Mouse (Mus musculus): Measurements from ENCODE around the gene Olfr1396. TPM values are rescaled to one million over a fixed set of nuclear protein-coding genes. Genes with fewer than 3 reads are reported as not detected.

Gene Olfr1396
- polyA plus RNA-seq (2012), result not detected in 2 replicates

DNA sequence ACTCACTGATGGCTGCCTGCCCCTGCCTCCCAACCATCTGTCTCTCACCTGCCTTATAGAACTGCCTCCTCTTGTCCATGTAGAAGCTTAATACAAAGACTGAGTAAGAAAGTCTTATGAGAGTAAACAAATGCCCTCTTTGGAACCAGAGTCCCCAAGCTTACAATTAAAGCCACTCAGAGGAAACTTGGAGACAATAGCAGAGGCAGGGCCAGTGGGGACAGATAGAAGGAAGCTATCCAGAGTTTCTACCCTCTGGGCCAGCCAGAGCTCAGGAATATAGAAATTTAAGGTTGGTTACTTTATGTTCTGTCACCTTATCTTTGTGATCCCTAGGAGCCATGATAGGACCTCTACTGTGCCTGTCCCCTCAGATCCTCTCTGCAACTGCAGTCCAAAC lies at the start of gene Olfr1396:
Gene Olfr1396 (minus strand): TSS at position 101 of the 400 bp plus-strand sequence.

DNA sequence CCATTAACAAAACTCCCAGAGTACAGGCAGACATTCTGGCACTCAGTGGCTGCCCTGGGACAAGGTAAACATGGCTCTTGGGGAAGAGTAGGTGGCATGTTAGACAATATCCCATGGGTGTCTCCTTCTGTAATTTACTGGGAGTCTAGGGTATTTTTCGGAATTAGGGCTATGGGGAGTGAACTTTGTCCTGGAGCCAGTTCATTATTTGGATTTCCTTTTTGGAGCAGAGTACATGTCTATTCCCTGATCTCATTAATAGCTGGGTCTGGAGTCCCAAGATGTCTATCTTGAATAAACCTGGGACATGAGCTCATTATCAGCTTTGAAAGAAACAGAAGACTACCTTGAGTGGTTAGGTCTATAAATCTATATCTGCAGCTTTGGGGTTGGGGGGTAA lies 39.4 kb upstream of the Olfr1396 start, which contains the start of gene Olfr1394:
Gene Olfr1394 (plus strand): TSS at position 301 of the 400 bp plus-strand sequence.

DNA sequence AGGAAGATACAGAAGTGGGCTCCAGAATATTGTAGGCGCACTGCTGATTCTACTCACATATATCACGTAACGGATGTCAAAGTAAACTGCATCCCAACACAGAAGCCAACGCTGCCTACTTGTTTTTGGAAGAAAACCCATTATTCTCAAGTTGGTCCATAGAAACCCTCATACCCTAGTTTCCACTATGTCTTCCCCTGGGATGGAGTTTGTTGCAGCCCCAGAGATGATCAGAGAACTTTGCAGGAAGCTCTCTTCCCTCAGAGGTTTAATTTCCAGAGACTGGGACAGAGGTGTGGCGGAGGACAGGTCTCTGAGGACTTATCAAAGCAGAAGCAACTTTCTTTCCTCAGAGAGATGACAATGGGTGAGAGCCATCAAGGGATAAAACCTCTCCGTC lies 27.3 kb upstream of the Olfr1396 start, which contains the start of gene Olfr1395:
Gene Olfr1395 (plus strand): TSS at position 301 of the 400 bp plus-strand sequence.

DNA sequence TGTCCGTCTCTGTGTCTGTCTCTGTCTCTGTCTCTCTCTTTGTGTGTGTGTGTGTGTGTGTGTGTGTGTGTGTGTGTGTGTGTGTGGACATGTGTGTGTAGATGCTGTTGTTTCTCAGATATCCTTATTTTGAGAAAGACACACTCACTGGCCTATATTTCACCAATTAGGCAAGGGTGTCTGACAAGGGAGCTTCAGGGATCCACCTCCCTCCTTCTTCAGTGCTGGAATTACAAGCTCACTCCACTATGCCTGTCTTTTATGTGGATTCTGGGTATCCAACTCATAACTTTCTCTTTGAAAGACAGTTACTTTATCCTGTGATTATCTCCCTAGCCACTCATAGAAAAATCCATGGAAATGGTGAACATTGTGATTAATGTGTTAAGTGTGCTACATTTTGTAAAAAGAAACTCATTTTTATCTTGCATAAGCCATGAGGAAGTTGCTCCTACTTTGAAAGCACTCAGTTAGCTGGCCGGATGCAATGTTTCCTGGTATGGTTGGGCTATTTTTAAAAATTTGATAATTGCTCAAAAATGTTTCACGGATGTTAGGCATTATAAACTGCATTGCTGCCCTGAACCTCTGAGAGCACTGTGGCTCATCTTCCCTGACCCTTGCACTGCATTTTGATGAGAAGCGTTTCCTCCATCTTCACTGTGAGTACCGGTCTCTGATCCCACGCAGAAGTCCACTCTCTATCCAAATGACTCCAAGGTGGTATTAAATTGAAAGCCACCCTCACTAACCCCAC lies 38.5 kb downstream of the Olfr1396 start, which contains the start of gene Ifi47:
Gene Ifi47 (plus strand): TSS at position 587 of the 757 bp plus-strand sequence.

DNA sequence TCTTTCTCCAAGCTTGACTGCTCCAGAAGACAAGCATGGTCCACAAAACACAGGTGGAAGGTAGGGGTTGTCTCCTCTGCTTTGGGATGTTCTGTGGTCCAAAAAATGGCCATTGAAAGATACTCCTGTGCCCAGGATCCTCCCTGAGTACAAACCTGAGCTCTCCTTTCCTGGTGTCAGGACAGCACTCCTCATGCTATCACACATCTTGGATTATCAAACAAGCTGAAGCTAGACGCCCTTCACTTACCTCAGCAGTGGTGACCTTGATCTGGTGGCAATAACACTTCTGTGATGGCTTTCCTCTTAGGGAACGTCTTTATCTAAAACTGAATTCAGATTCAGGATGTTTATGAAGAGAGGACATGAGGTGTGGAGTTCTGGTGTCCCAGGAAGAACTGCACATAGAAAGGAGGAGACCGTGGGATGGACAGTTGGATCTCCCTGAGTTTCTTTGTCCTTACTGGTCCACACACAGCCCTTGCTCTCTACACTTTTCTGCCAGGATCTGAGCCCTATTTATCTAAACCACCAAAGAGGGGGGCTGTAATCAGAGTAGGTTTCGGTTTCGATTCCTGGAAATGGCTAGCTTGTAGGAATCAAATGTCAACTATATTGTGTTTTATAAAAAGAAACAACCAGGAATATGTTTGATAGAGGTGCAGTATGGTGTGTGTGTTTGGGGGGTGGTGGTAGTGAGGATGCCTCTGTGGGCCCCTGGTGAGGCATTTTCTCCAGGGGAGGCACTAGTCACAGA lies 50.8 kb downstream of the Olfr1396 start, which contains the start of gene Tgtp2:
Gene Tgtp2 (minus strand): TSS at position 494 of the 757 bp plus-strand sequence.

Other genes with a start within 250 kb of the Olfr1396 start
- 3.3 and 5.2 TPM in 2 replicates for gene Irgm1, start 243.2 kb downstream of the Olfr1396 start, polyA plus RNA-seq (2012)
- 0.03 and 0.04 TPM in 2 replicates for gene Gm5431, start 212.7 kb downstream of the Olfr1396 start, polyA plus RNA-seq (2012)
- gene Psme2b, start 168.7 kb downstream of the Olfr1396 start, polyA plus RNA-seq (2012), result 2.8 and 3.4 TPM in 2 replicates
- 0.07 and 0.25 TPM in 2 replicates for gene Olfr56, start 136.0 kb downstream of the Olfr1396 start, polyA plus RNA-seq (2012)
- gene 9930111J21Rik1, start 135.5 kb downstream of the Olfr1396 start, polyA plus RNA-seq (2012), result 0.24 and 0.49 TPM in 2 replicates
- gene Gm12185, start 122.6 kb downstream of the Olfr1396 start, polyA plus RNA-seq (2012), result not detected in 2 replicates
- 0.30 and 0.52 TPM in 2 replicates for gene Tgtp1, start 120.7 kb downstream of the Olfr1396 start, polyA plus RNA-seq (2012)
- 0.56 and 1.2 TPM in 2 replicates for gene 9930111J21Rik2, start 63.6 kb downstream of the Olfr1396 start, polyA plus RNA-seq (2012)
- 2.0 and 2.4 TPM in 2 replicates for gene Tgtp2, start 50.7 kb downstream of the Olfr1396 start, polyA plus RNA-seq (2012)
- gene Ifi47, start 38.3 kb downstream of the Olfr1396 start, polyA plus RNA-seq (2012), result 1.7 and 3.0 TPM in 2 replicates
- 0.16 TPM in 1 of 2 replicates, not detected in the other for gene Olfr1395, start 27.4 kb upstream of the Olfr1396 start, polyA plus RNA-seq (2012)
- gene Olfr1394, start 39.5 kb upstream of the Olfr1396 start, polyA plus RNA-seq (2012), result not detected in 2 replicates
- gene Btnl9, start 72.3 kb upstream of the Olfr1396 start, polyA plus RNA-seq (2012), result 2.5 and 3.4 TPM in 2 replicates
- 6.1 and 8.1 TPM in 2 replicates for gene Zfp62, start 88.4 kb upstream of the Olfr1396 start, polyA plus RNA-seq (2012)
- 80.0 and 139 TPM in 2 replicates for gene Mgat1, start 129.3 kb upstream of the Olfr1396 start, polyA plus RNA-seq (2012)
- not detected in 2 replicates for gene Olfr1393, start 163.4 kb upstream of the Olfr1396 start, polyA plus RNA-seq (2012)
- gene Olfr1392, start 170.4 kb upstream of the Olfr1396 start, polyA plus RNA-seq (2012), result not detected in 2 replicates
- gene Olfr10, start 189.9 kb upstream of the Olfr1396 start, polyA plus RNA-seq (2012), result not detected in 2 replicates
- 0.10 TPM in 1 of 2 replicates, not detected in the other for gene Olfr1391, start 207.9 kb upstream of the Olfr1396 start, polyA plus RNA-seq (2012)
- gene Olfr1390, start 220.3 kb upstream of the Olfr1396 start, polyA plus RNA-seq (2012), result not detected in 2 replicates

All from megakaryocyte-erythroid progenitor cell, adult 5 weeks (primary cell).